Comparison of ENCODE assay signal across 8 mouse cellular contexts in the genomic region with DNA sequence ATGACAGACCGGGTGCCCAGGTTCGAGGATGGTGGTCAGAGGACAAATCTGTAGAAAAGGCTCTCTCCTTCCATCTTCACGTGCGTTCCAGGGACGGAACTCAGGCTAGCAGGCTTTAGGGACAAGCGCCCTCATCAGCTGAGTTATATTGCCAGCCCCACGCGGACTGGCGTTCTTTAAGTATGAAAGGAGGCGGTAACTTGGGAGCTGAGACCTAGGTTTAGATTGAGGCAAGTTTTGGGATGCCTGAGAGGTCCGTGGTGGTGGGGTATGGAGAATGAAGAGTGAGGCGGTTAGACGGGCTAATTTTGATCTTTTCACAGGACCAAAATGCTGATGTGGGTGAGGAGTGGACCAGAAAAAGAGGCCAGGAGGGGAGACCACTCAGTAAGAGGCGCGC. TPM values are rescaled to one million over a fixed set of nuclear protein-coding genes. Genes with fewer than 3 reads are reported as not detected.
A peak's percentile ranks its signal among the peaks of the same experiment; 100 is the strongest.
DNase-seq lines count a peak whose midpoint lies in the region; ATAC-seq and TF ChIP-seq lines count a peak whose summit lies in the region.

No protein-coding gene starts in this region.

- no peak for TF ChIP-seq CTCF in left cerebral cortex, adult 2 months (IDR thresholded peaks at IDR 0.05)

- intact Hi-C loops in left cerebral cortex, adult 2 months (cut with DNase I): loop anchor here (1.0 kb wide), 1 partner anchor 26 kb away; a partner anchor contains a TSS
- intact Hi-C loops in left cerebral cortex, postnatal 36 days (cut with DNase I): loop anchor here (2.0 to 5.0 kb wide), 2 partner anchors 26 to 57 kb away; a partner anchor contains a TSS

- H3K4me3 ChIP-seq in left cerebral cortex, adult 2 months: peak overlapping the region; percentile 49
- peak overlapping the region; percentile 53 for H3K4me3 ChIP-seq in limb, embryonic 10.5 days

- 5% methylated on average over 15 of the region's 15 CpGs for WGBS in limb, embryonic 10.5 days

- DNase-seq in left cerebral cortex, adult 2 months (ENCODE audit: extremely low spot score in 1 of 2, low spot score in 2 of 2): no peak
- DNase-seq in left cerebral cortex, postnatal 36 days (ENCODE audit: low spot score in 2 of 2): no peak
- peak; percentile 10 for DNase-seq in embryo, embryonic 11 days
- DNase-seq in limb, embryonic 10.5 days (ENCODE audit: low spot score): no peak
- peak; percentile 21 for DNase-seq in retina, embryonic 14.5 days (ENCODE audit: low spot score)
- no peak for DNase-seq in frontal cortex, postnatal 36 days (ENCODE audit: low spot score in 2 of 2)
- DNase-seq in gastrocnemius, postnatal 4 days (ENCODE audit: low spot score in 2 of 2): no peak

- H3K27me3 ChIP-seq in limb, embryonic 10.5 days (ENCODE audit: low read depth, poor library complexity, severe bottlenecking): peaks cover 69% of the 10 kb centered on the region

- no peaks in the 10 kb centered on the region for H3K9me3 ChIP-seq in limb, embryonic 10.5 days (replicated peaks)

- H3K4me1 ChIP-seq in limb, embryonic 10.5 days: peaks cover 21% of the 10 kb centered on the region

- H3K27ac ChIP-seq in left cerebral cortex, adult 2 months: peak overlapping the region; percentile 80; the same call in 1 of the 2 replicates
- H3K27ac ChIP-seq in limb, embryonic 10.5 days: no peak overlapping the region

- H3K36me3 ChIP-seq in limb, embryonic 10.5 days: no peaks in the 10 kb centered on the region

- ATAC-seq in inflammation-experienced regulatory T-cells, adult 6 months: no peak

RNA-seq across cellular contexts. Expression of a gene that starts 4.2 kb away (rescaled TPM):
- 1 to 10 TPM; 3.1 to 3.5 TPM for total RNA-seq in left cerebral cortex, adult 2 months (2021)
- total RNA-seq in left cerebral cortex, postnatal 36 days (2021): 1 to 10 TPM; 3.7 to 4.7 TPM
- polyA plus RNA-seq in limb, embryonic 10.5 days (2016; fragmentation: Nextera tagmentation; extraction: Ambion mirVana): 1.1 and 1.3 TPM in 2 replicates
- 1 to 10 TPM; 2.1 to 3.4 TPM for total RNA-seq in gastrocnemius, postnatal 4 days (2021)
- polyA plus RNA-seq in inflammation-experienced regulatory T-cells, adult 6 months (2017; shearing (Covaris generic)): 10 to 100 TPM; 66.1 to 89.2 (median 85.7) TPM

RNA-seq across cellular contexts. Expression of a gene that starts 25.4 kb away (rescaled TPM):
- total RNA-seq in left cerebral cortex, adult 2 months (2021): 10 to 100 TPM in 1 of 2 experiments, 1 to 10 TPM in 1; 9.9 to 10.5 TPM
- total RNA-seq in left cerebral cortex, postnatal 36 days (2021): 1 to 10 TPM; 5.3 to 9.2 TPM
- 34.7 and 42.9 TPM in 2 replicates for polyA plus RNA-seq in limb, embryonic 10.5 days (2016; fragmentation: Nextera tagmentation; extraction: Ambion mirVana)
- total RNA-seq in gastrocnemius, postnatal 4 days (2021): 10 to 100 TPM; 61.0 to 81.5 TPM
- 1 to 10 TPM; 1.0 to 4.4 (median 3.6) TPM for polyA plus RNA-seq in inflammation-experienced regulatory T-cells, adult 6 months (2017; shearing (Covaris generic))

RNA-seq across cellular contexts. Expression of a gene that starts 26.4 kb away (rescaled TPM):
- 10 to 100 TPM; 24.4 to 24.7 TPM for total RNA-seq in left cerebral cortex, adult 2 months (2021)
- 10 to 100 TPM; 23.2 to 23.4 TPM for total RNA-seq in left cerebral cortex, postnatal 36 days (2021)
- polyA plus RNA-seq in limb, embryonic 10.5 days (2016; fragmentation: Nextera tagmentation; extraction: Ambion mirVana): 24.7 and 26.7 TPM in 2 replicates
- total RNA-seq in gastrocnemius, postnatal 4 days (2021): 10 to 100 TPM; 24.8 to 25.6 TPM
- 10 to 100 TPM; 49.0 to 66.3 (median 56.5) TPM for polyA plus RNA-seq in inflammation-experienced regulatory T-cells, adult 6 months (2017; shearing (Covaris generic))

RNA-seq across cellular contexts. Expression of a gene that starts 46.8 kb away (rescaled TPM):
- total RNA-seq in left cerebral cortex, adult 2 months (2021): under 1 TPM; 0.29 to 0.42 TPM
- under 1 TPM; 0.59 to 0.74 TPM for total RNA-seq in left cerebral cortex, postnatal 36 days (2021)
- 0.03 and 0.15 TPM in 2 replicates for polyA plus RNA-seq in limb, embryonic 10.5 days (2016; fragmentation: Nextera tagmentation; extraction: Ambion mirVana)
- total RNA-seq in gastrocnemius, postnatal 4 days (2021): 10 to 100 TPM in 1 of 2 experiments, 1 to 10 TPM in 1; 5.3 to 19.8 TPM
- polyA plus RNA-seq in inflammation-experienced regulatory T-cells, adult 6 months (2017; shearing (Covaris generic)): 1 to 10 TPM; 1.0 to 3.6 (median 1.8) TPM

Comparison
In these comparisons a context has a peak if more than half of its experiments do, and no peak if none do; other contexts are left out.
1. DNase-seq: peak in embryo, embryonic 11 days (single experiment) and retina, embryonic 14.5 days (single experiment); none in left cerebral cortex, adult 2 months (0 of 2), left cerebral cortex, postnatal 36 days (0 of 2), limb, embryonic 10.5 days (single experiment), frontal cortex, postnatal 36 days (0 of 2) and gastrocnemius, postnatal 4 days (0 of 2).
2. RNA of a gene that starts 25.4 kb away (total RNA-seq): 61.0 to 81.5 TPM in gastrocnemius, postnatal 4 days; 9.9 to 10.5 TPM in left cerebral cortex, adult 2 months and 5.3 to 9.2 TPM in left cerebral cortex, postnatal 36 days; every median in the first group is over 4 times any median in the second.